ENCODE assay signal across 22 mouse cellular contexts in genomic region chr1:151227506-151227905, GRCm38 (mm10). TPM values are rescaled to one million over a fixed set of nuclear protein-coding genes. Genes with fewer than 3 reads are reported as not detected.
DNase-seq lines count a peak whose midpoint lies in the region; ATAC-seq lines count a peak whose summit lies in the region.
"Had no signal": no experiment of that assay in that cellular context is flagged by ENCODE, and none has a peak within 500 bp of the region (broad histone marks: within the 10 kb centered on the region; RNA-seq: fewer than 3 reads in every experiment).

No protein-coding gene starts in this region.

- ATAC-seq in common myeloid progenitor, adult 5-6 weeks (replicated peaks; ENCODE audit: low read depth, poor library complexity, severe bottlenecking) = 0 out of 2 replicates have a peak, but pooled peaks have one; percentile 25
- ATAC-seq in granulocyte monocyte progenitor cell, adult 5-6 weeks (replicated peaks; ENCODE audit: poor library complexity, severe bottlenecking) = peak; percentile 15; the same call in 1 of the 2 replicates
- ATAC-seq: activated CD4-positive, CD25-positive, alpha-beta regulatory T cell, adult 4 months; CD4-positive, CD25-positive, alpha-beta regulatory T cell, adult 4 months; forebrain, embryonic 14.5 days; forebrain, embryonic 16.5 days had no signal

- intact Hi-C loops in heart, postnatal 25 days (cut with DNase I) = no loop called here

- DNase-seq in heart, adult 11 months = peak; percentile 55
- DNase-seq in heart, postnatal 25 days (ENCODE audit: low spot score) = no peak
- DNase-seq in layer of hippocampus, postnatal 36 days = no peak
- DNase-seq in layer of hippocampus, adult 11-12 months (ENCODE audit: low spot score) = no peak
- no peak for DNase-seq in right cerebral cortex, adult 18-20 months
- DNase-seq: adrenal gland, adult 8-10 months; adrenal gland, postnatal 14 days; adrenal gland, postnatal 36 days; cerebellum, adult 11-12 months; cerebellum, adult 2 months; cerebellum, adult 9-10 months; cerebellum, postnatal 10 days; cerebellum, postnatal 25 days; embryo, embryonic 11 days had no signal

RNA-seq across cellular contexts. Expression of gene Gm47996, which starts 17.6 kb away (rescaled TPM):
- total RNA-seq in heart, postnatal 25 days (2021) = not detected
- 1.6 and 4.8 TPM in 2 replicates for total RNA-seq in common myeloid progenitor, adult 5-6 weeks (2017)
- total RNA-seq in granulocyte monocyte progenitor cell, adult 5-6 weeks (2014; fragmentation: Nextera tagmentation) = not detected in 2 replicates
- not detected in 2 replicates for total RNA-seq in granulocyte monocyte progenitor cell, adult 5-6 weeks (2017)
- not detected for total RNA-seq in layer of hippocampus, postnatal 36 days (2021)
- total RNA-seq: adrenal gland, adult 18-20 months; adrenal gland, adult 8-10 months; adrenal gland, postnatal 14 days; adrenal gland, postnatal 36 days; CH12.LX had no signal

RNA-seq across cellular contexts. Expression of gene 3110040M04Rik, which starts 23.6 kb away (rescaled TPM):
- not detected for total RNA-seq in heart, postnatal 25 days (2021)
- not detected in 2 replicates for total RNA-seq in common myeloid progenitor, adult 5-6 weeks (2017)
- total RNA-seq in granulocyte monocyte progenitor cell, adult 5-6 weeks (2014; fragmentation: Nextera tagmentation) = not detected in 2 replicates
- not detected in 2 replicates for total RNA-seq in granulocyte monocyte progenitor cell, adult 5-6 weeks (2017)
- total RNA-seq in layer of hippocampus, postnatal 36 days (2021) = not detected
- total RNA-seq: adrenal gland, adult 18-20 months; adrenal gland, adult 8-10 months; adrenal gland, postnatal 14 days; adrenal gland, postnatal 36 days; CH12.LX had no signal

RNA-seq across cellular contexts. Expression of gene Gm47995, which starts 29.3 kb away (rescaled TPM):
- total RNA-seq in heart, postnatal 25 days (2021) = not detected
- total RNA-seq in common myeloid progenitor, adult 5-6 weeks (2017) = not detected in 2 replicates
- not detected in 2 replicates for total RNA-seq in granulocyte monocyte progenitor cell, adult 5-6 weeks (2014; fragmentation: Nextera tagmentation)
- total RNA-seq in granulocyte monocyte progenitor cell, adult 5-6 weeks (2017) = not detected in 2 replicates
- total RNA-seq in layer of hippocampus, postnatal 36 days (2021) = not detected
- total RNA-seq: adrenal gland, adult 18-20 months; adrenal gland, adult 8-10 months; adrenal gland, postnatal 14 days; adrenal gland, postnatal 36 days; CH12.LX had no signal

RNA-seq across cellular contexts. Expression of gene Gm8947, which starts 35.3 kb away (rescaled TPM):
- total RNA-seq in heart, postnatal 25 days (2021) = not detected
- not detected in 2 replicates for total RNA-seq in common myeloid progenitor, adult 5-6 weeks (2017)
- total RNA-seq in granulocyte monocyte progenitor cell, adult 5-6 weeks (2014; fragmentation: Nextera tagmentation) = not detected in 2 replicates
- 0.47 TPM in 1 of 2 replicates, not detected in the other for total RNA-seq in granulocyte monocyte progenitor cell, adult 5-6 weeks (2017)
- not detected for total RNA-seq in layer of hippocampus, postnatal 36 days (2021)
- total RNA-seq: adrenal gland, adult 18-20 months; adrenal gland, adult 8-10 months; adrenal gland, postnatal 14 days; adrenal gland, postnatal 36 days had no signal

RNA-seq across cellular contexts. Expression of gene Gm47985, which starts 45.2 kb away (rescaled TPM):
- total RNA-seq in heart, postnatal 25 days (2021) = 1 to 10 TPM in 1 of 2 experiments, under 1 TPM in 1; 0.26 to 1.1 TPM
- 0.69 TPM in 1 of 2 replicates, not detected in the other for total RNA-seq in common myeloid progenitor, adult 5-6 weeks (2017)
- total RNA-seq in granulocyte monocyte progenitor cell, adult 5-6 weeks (2014; fragmentation: Nextera tagmentation) = not detected in 2 replicates
- total RNA-seq in granulocyte monocyte progenitor cell, adult 5-6 weeks (2017) = not detected in 2 replicates
- not detected for total RNA-seq in layer of hippocampus, postnatal 36 days (2021)
- total RNA-seq: adrenal gland, adult 18-20 months; adrenal gland, adult 8-10 months; adrenal gland, postnatal 14 days; adrenal gland, postnatal 36 days; CH12.LX had no signal
